Mouse (Mus musculus) neural tube, embryonic 13.5 days (tissue): ENCODE measurements around the gene Abca17. TPM values are rescaled to one million over a fixed set of nuclear protein-coding genes. Genes with fewer than 3 reads are reported as not detected.
A peak's percentile ranks its signal among the peaks of the same experiment; 100 is the strongest.

ENCODE experiments used
- ATAC-seq: fragments of 200-750 bp; cut with Nextera tagmentation; 2 replicates; pipeline ENCODE4 v1.8.0; 2017; ENCODE audit warnings: low read depth, mild to moderate bottlenecking, moderate TSS enrichment, moderate library complexity
- H3K27ac ChIP-seq: fragments of 300-500 bp; sonication (generic); replicated peaks from 2 replicates; pipeline ENCODE4 v1.5.1; 2015; ENCODE audit warnings: moderate library complexity, mild to moderate bottlenecking, inconsistent platforms
- H3K27me3 ChIP-seq: fragments of 300-500 bp; sonication (generic); 2 replicates; pipeline ENCODE4 v1.6.1; 2015; ENCODE audit warnings: mild to moderate bottlenecking, inconsistent platforms
- H3K36me3 ChIP-seq: fragments of 300-500 bp; sonication (generic); 2 replicates; pipeline ENCODE4 v1.6.1; 2015; ENCODE audit warnings: mild to moderate bottlenecking, inconsistent platforms
- H3K4me1 ChIP-seq: fragments of 300-500 bp; sonication (generic); replicated peaks from 2 replicates; pipeline ENCODE4 v1.6.1; 2015; ENCODE audit warnings: inconsistent platforms
- H3K4me2 ChIP-seq: fragments of 300-500 bp; sonication (generic); 2 replicates; pipeline ENCODE4 v1.6.1; 2015; ENCODE audit warnings: inconsistent platforms, mild to moderate bottlenecking, moderate library complexity
- H3K4me3 ChIP-seq: fragments of 300-500 bp; sonication (generic); 2 replicates; pipeline ENCODE4 v1.5.1; 2015; ENCODE audit warnings: mild to moderate bottlenecking, inconsistent platforms
- H3K9ac ChIP-seq: fragments of 300-500 bp; sonication (generic); 2 replicates; pipeline ENCODE4 v1.6.1; 2015; ENCODE audit warnings: moderate library complexity, mild to moderate bottlenecking, inconsistent platforms
- H3K9me3 ChIP-seq: fragments of 300-500 bp; sonication (generic); 2 replicates; pipeline ENCODE4 v1.6.1; 2016; ENCODE audit warnings: inconsistent platforms
- WGBS: fragments of 180-500 bp; shearing (Covaris S2); methylation state at CpG from one replicate; pipeline ENCODE4 v1.1.7; 2015; 5-methylcytosine and 5-hydroxymethylcytosine counted together
- polyA plus RNA-seq: library from polyadenylated mRNA; unstranded; fragments of >200 nt; fragmentation: Nextera tagmentation; extraction: Ambion mirVana; gene quantifications from 2 replicates; pipeline ENCODE4 v1.2.1, GENCODE M21; 2015

The Abca17 gene
- 0.31 and 0.44 TPM in 2 replicates for polyA plus RNA-seq

DNA sequence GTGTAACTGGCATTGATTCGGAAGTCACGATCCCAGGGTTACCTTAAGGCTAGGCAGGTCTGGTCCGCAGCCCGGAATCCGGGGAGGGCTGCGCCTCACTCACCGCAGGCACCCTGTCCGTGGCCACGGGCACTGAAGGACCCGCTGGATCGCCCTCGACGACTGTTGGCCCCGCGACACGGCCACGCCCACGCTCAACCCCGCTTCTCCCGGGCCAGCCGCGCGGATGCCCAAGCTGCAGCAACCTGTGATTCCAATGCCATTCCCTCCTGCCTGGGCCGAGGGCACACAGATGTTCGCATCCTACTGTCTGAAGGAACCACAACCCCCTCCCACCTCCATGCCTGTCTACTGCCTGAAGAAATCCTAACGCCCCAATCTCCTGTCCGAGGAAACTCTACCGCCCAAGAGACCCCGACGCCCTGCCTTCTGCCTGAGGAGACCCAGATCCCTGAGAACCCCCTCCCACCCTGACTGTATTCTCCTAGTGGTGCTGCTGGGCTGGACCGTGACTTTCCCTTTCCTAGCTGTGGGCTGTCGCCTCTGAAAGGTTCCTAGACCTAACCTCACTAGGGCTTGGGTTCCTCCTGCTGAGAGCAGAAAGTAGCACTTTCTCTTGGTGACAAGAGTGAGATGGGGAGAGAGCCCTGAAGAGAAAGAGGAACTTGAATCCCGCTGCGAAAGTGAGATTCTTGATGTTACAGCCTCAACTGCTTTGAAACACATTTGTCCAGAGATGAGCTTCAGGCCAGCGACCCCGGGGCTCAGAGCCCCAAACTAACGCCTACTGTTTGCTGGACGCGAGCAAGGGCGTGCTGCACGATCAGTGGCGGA is at the start of gene Abca17:
TSS of gene Abca17 (minus strand) at position 143 of the 834 bp plus-strand sequence.
- Histone ChIP-seq H3K27ac (peak within 1 kb of the TSS; percentile 84), H3K36me3 (no peaks in the 10 kb centered on the region), H3K4me3 (peak within 1 kb of the TSS; percentile 87), H3K4me2 (peak within 1 kb of the TSS; percentile 87), H3K27me3 (peaks cover 20% of the 10 kb centered on the region), H3K4me1 (peaks cover 39% of the 10 kb centered on the region), H3K9me3 (no peaks in the 10 kb centered on the region), H3K9ac (peak within 1 kb of the TSS; percentile 92)
- ATAC-seq = peak; percentile 54
- WGBS = 3% methylated on average over 42 of the region's 42 CpGs

DNA sequence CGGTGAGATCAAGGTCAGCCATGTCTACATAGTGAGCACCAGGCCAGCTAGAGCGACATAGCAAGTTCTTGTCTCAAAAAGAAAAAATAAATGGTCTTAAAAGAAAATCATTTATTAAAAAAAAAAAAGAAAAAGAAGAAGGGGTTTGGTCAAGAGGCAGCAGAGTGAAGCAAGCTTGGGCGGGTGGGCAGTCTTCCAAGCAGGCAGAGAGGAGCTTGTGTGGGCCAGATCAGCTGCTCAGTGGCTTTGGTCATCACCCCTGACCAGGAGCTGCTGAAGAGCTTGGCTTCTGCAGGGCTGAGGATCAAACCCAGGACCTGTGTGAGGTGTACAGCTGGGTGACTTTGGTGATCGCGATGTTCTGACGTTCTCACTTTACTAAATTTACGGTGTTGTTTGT is 43.6 kb upstream of the Abca17 start:
- H3K36me3 ChIP-seq = peaks cover 79% of the 10 kb centered on the region
- 87% methylated on average over 7 of the region's 7 CpGs for WGBS

DNA sequence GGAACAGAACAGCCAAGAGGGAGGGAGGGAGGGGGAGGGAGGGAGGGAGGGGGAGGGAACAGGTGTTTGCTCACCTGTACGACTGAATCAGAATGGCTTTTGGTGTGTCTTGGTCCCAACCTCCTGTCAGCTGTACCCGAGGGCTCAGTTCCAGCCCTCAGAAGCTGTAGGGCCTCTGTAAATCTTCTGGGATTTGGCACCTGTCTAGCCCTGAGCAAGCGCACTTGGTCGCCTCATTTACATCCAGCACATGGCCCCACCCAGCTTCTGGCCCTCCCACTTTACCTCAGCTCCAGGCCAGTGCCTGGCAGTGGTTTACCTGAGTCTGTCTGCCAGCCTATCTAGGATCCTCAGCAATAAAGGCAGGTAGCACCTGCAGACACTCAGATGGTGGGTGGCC is 42.7 kb upstream of the Abca17 start:
- H3K27me3 ChIP-seq = no peaks in the 10 kb centered on the region
- H3K4me3 ChIP-seq = no peak overlapping the region
- no peak overlapping the region for H3K9ac ChIP-seq
- no peak for ATAC-seq
- H3K4me1 ChIP-seq = no peaks in the 10 kb centered on the region
- H3K27ac ChIP-seq = no peak overlapping the region
- H3K4me2 ChIP-seq = no peak overlapping the region
- H3K9me3 ChIP-seq = no peaks in the 10 kb centered on the region
- WGBS = 40% methylated on average over 4 of the region's 4 CpGs
- H3K36me3 ChIP-seq = peaks cover 79% of the 10 kb centered on the region

More for the DNA sequence above, 43.6 kb upstream of the Abca17 start:
- Histone ChIP-seq H3K4me3 (no peak overlapping the region), H3K4me2 (no peak overlapping the region), H3K9me3 (no peaks in the 10 kb centered on the region), H3K9ac (no peak overlapping the region), H3K27me3 (no peaks in the 10 kb centered on the region), H3K27ac (no peak overlapping the region), H3K4me1 (no peaks in the 10 kb centered on the region)
- no peak for ATAC-seq

DNA sequence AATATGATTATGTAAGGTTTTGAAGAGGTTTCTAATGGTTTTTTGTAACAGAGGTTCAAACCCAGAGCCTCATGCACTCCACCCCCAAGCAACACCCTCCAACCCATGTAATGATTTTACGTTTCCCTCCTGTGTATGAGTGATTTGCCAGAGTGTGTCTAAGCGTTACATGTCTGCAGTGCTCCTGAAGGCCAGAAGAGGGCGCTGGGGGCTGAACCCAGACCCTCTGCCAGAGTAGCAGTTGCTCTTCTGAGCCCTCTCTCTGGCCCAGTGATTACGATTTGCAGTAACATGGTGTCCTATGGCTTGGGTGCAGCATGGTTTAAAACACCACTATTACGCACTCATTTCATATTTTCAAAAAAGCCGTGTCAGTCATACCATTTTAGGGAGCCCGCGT is 40.3 kb upstream of the Abca17 start:
- no peak for ATAC-seq
- Histone ChIP-seq H3K4me2 (no peak overlapping the region), H3K9me3 (no peaks in the 10 kb centered on the region), H3K9ac (no peak overlapping the region), H3K27ac (no peak overlapping the region), H3K27me3 (no peaks in the 10 kb centered on the region), H3K4me3 (no peak overlapping the region), H3K4me1 (no peaks in the 10 kb centered on the region), H3K36me3 (peaks cover 81% of the 10 kb centered on the region)
- WGBS = 66% methylated on average over 8 of the region's 8 CpGs

DNA sequence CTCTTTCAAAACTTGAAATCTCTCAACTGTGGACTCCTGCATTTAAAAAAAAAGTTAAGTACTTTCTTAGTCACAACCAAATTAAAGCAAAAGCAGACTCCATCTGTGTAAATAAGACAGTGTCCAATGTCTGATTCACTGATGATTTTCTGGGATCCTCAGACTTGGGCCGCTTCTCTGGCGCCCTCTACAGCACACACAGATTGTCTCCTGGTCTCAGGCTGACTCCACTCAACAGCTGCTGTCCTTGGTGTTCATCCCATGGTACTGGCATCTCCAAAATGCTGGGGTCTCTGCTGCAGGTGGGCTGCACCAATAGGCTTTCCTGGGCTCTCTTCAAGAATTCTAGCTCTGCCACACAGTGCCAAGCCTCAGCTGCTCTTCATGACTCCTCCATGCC is 39.0 kb upstream of the Abca17 start:
- Histone ChIP-seq H3K9me3 (no peaks in the 10 kb centered on the region), H3K36me3 (peaks cover 88% of the 10 kb centered on the region), H3K4me3 (no peak overlapping the region), H3K9ac (no peak overlapping the region), H3K4me1 (no peaks in the 10 kb centered on the region), H3K27ac (no peak overlapping the region), H3K4me2 (no peak overlapping the region), H3K27me3 (no peaks in the 10 kb centered on the region)
- no peak for ATAC-seq
- 6% methylated on average over 2 of the region's 2 CpGs for WGBS

DNA sequence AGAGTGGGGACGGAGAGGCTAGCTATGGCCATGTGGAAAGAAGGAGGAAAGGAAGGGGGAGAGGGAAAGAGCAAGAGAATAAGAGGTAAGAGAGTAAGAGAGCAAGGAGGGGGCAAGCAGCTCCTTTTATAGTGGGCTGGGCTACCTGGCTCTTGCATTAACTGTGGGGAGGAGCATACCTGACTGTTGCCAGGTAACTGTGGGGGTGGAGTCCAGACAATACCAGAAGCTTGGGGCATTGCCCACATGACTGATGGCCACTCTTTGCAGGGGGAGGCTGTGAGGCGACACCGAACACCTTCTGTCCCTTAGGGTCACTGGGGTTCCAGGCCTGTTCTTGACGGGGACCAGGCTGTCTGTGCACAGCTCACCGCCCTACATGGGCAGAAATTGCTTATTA is 37.8 kb upstream of the Abca17 start:
- no peak for ATAC-seq
- no peaks in the 10 kb centered on the region for H3K27me3 ChIP-seq
- H3K4me2 ChIP-seq = no peak overlapping the region
- no peaks in the 10 kb centered on the region for H3K9me3 ChIP-seq
- H3K4me1 ChIP-seq = no peaks in the 10 kb centered on the region
- no peak overlapping the region for H3K27ac ChIP-seq
- H3K4me3 ChIP-seq = no peak overlapping the region
- H3K36me3 ChIP-seq = peaks cover 93% of the 10 kb centered on the region
- WGBS = 85% methylated on average over 5 of the region's 5 CpGs
- no peak overlapping the region for H3K9ac ChIP-seq

DNA sequence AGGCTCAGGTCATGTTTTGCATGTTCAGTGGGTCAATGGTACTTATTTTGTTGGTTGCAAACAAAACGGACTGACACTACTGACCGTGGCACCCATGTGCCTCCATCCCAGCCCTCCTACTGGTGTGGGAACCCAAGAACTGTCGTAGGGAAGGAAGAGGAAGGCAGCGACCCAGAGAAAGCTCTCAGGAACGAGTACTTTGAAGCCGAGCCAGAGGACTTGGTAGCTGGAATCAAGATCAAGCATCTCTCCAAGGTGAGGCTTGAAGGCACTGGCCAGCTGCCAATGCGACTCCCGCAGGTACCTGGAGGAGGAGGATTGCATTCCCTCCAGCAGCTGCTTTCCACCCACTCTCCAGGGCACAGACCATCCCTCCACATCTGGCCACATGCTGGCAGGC is 32.9 kb upstream of the Abca17 start:
- no peaks in the 10 kb centered on the region for H3K4me1 ChIP-seq
- no peak for ATAC-seq

DNA sequence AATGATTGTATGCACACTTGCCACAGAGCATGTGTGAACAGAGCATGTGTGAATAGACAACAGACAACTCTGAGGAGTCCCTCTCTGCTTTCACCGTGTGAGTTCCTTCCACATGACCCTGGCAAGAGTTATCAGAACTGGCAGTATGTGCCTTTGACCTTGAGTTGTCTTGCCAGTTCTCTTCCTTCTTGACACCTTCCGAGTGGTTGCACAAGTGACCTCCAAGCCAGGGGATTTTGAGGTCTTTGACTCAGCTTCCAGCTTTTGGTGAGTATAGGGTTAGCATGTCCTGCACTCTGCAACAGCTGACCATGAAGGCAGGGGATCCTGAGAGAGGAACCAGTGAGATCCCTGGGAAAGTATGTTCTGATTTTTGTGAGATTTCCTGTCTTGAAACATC is 27.6 kb upstream of the Abca17 start:
- Histone ChIP-seq H3K27me3 (no peaks in the 10 kb centered on the region), H3K27ac (no peak overlapping the region), H3K4me3 (no peak overlapping the region), H3K9me3 (no peaks in the 10 kb centered on the region), H3K9ac (no peak overlapping the region), H3K4me2 (no peak overlapping the region), H3K36me3 (peaks cover 89% of the 10 kb centered on the region), H3K4me1 (no peaks in the 10 kb centered on the region)
- no peak for ATAC-seq
- WGBS = 91% methylated on average over 2 of the region's 2 CpGs

More for the DNA sequence above, 32.9 kb upstream of the Abca17 start:
- H3K4me2 ChIP-seq = no peak overlapping the region
- no peak overlapping the region for H3K4me3 ChIP-seq
- WGBS = 81% methylated on average over 8 of the region's 8 CpGs
- H3K27me3 ChIP-seq = no peaks in the 10 kb centered on the region
- H3K9ac ChIP-seq = no peak overlapping the region
- no peak overlapping the region for H3K27ac ChIP-seq
- H3K9me3 ChIP-seq = no peaks in the 10 kb centered on the region
- peaks cover 93% of the 10 kb centered on the region for H3K36me3 ChIP-seq

DNA sequence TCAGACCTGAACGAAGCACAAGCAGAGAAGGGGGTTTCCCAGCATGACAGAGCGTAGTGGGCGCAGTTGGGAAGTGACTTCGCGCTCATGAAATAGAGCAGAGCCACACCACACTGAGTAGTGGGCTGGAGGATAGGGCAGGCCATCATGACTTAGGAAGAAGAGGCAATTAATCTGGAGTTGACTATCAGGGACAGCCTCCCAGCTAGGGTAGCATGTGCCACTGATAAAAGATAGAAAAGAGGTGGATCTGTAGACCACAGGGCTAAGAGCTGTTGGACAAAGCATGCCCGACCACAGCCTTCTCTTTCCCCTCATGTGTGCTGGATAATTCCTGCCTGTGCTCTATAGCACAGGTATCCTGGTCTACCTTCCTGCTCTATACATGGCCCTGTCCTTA is 25.0 kb upstream of the Abca17 start:
- H3K4me2 ChIP-seq = no peak overlapping the region
- no peaks in the 10 kb centered on the region for H3K9me3 ChIP-seq
- no peak for ATAC-seq
- H3K4me1 ChIP-seq = no peaks in the 10 kb centered on the region
- H3K27ac ChIP-seq = no peak overlapping the region
- no peaks in the 10 kb centered on the region for H3K27me3 ChIP-seq
- no peak overlapping the region for H3K4me3 ChIP-seq
- no peak overlapping the region for H3K9ac ChIP-seq
- WGBS = 94% methylated on average over 6 of the region's 6 CpGs
- H3K36me3 ChIP-seq = peaks cover 90% of the 10 kb centered on the region

DNA sequence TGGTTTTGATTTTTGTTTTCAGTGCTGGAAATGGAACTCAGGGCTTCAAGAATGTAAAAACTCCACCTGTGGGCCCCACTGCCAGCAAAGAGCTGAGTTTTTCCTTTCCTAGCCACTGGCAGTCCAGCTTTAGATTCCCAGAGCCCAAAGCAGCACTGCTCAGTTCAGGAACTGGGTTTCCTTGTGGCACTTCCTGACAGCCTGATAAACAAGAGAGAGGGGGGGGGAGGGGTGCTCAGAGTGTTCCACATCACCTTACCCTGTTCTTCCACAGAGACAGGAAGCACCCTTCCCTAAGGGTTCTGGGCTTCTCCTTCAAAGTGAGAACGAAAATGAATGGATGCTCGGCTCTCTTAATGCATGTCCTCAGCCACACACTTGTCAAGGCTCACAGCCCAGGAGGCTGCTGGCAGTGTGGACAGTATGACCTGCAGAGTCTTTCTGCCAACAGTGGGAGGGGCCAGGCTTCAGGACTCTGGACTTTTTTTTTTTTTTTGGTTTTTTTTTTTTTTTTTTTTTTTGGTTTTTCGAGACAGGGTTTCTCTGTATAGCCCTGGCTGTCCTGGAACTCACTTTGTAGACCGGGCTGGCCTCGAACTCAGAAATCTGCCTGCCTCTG is 24.3 kb upstream of the Abca17 start:
- peaks cover 91% of the 10 kb centered on the region for H3K36me3 ChIP-seq
- no peak overlapping the region for H3K9ac ChIP-seq
- no peaks in the 10 kb centered on the region for H3K27me3 ChIP-seq
- H3K4me2 ChIP-seq = no peak overlapping the region
- 87% methylated on average over 5 of the region's 5 CpGs for WGBS
- no peak overlapping the region for H3K27ac ChIP-seq
- ATAC-seq = no peak
- H3K4me1 ChIP-seq = no peaks in the 10 kb centered on the region
- no peaks in the 10 kb centered on the region for H3K9me3 ChIP-seq
- H3K4me3 ChIP-seq = no peak overlapping the region

DNA sequence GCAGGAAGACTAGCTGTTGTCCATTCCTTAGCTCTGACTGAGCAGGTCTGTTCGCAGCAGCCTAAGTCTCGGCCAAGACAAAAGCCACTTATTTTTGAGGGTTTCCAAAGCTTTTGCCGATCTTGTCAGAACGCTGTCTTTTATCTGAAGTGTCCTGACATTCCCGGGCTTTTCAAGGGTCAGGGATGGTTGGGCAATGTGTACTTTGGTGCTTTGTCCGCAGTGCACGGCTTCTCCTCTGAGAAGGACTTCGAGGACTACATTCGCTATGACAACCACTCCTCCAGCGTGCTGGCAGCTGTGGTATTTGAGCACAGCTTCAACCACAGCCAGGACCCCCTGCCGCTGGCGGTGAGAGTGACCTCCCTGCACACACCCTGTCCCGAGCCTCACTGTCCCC is 15.0 kb upstream of the Abca17 start:
- H3K4me2 ChIP-seq = no peak overlapping the region
- H3K36me3 ChIP-seq = peaks cover 62% of the 10 kb centered on the region
- H3K4me1 ChIP-seq = no peaks in the 10 kb centered on the region
- 59% methylated on average over 13 of the region's 13 CpGs for WGBS
- no peak overlapping the region for H3K4me3 ChIP-seq
- no peak overlapping the region for H3K9ac ChIP-seq
- no peak overlapping the region for H3K27ac ChIP-seq
- no peaks in the 10 kb centered on the region for H3K9me3 ChIP-seq
- H3K27me3 ChIP-seq = no peaks in the 10 kb centered on the region
- ATAC-seq = no peak

DNA sequence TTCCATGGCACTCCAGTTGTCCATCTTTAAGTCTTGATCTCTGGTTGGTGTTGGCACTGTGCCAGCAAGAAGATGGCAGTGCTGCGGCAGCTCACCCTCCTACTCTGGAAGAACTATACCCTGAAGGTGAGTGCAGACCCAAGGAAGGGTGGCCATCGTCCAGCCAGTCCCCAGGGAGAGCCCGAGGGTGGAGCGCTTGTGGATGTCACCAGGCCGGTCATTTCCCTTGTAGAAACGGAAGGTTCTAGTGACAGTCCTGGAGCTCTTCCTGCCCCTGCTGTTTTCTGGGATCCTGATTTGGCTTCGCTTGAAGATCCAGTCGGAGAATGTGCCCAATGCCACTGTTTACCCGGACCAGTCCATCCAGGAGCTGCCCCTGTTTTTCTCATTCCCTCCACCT is 13.6 kb upstream of the Abca17 start:
- H3K4me2 ChIP-seq = no peak overlapping the region
- no peak for ATAC-seq
- H3K36me3 ChIP-seq = peaks cover 53% of the 10 kb centered on the region
- no peak overlapping the region for H3K9ac ChIP-seq
- H3K9me3 ChIP-seq = no peaks in the 10 kb centered on the region
- H3K27ac ChIP-seq = no peak overlapping the region
- H3K27me3 ChIP-seq = no peaks in the 10 kb centered on the region
- no peaks in the 10 kb centered on the region for H3K4me1 ChIP-seq
- no peak overlapping the region for H3K4me3 ChIP-seq
- 84% methylated on average over 9 of the region's 9 CpGs for WGBS
